Mouse (Mus musculus) kidney, adult 2 months (tissue): ENCODE measurements around the gene Prr3.

Source experiments
- CTCF ChIP-seq: fragments of 200-500 bp; conservative IDR thresholded peaks from 2 replicates; pipeline ENCODE4 v1.5.1; 2011; ENCODE audit warnings: low read depth, mild to moderate bottlenecking, control low read depth, low read length, moderate library complexity, mixed read lengths; ENCODE audit not compliant: insufficient read depth, insufficient read length
- POLR2A ChIP-seq: fragments of 200-500 bp; IDR thresholded peaks from one replicate; pipeline ENCODE4 v1.6.1; 2011; ENCODE audit warnings: low read depth, low read length, control low read depth

- TF ChIP-seq CTCF (peak; percentile 92), POLR2A (no peak)
Observed at GRCm38 (mm10) chr17:35937700-35938348, 42.2 kb downstream of the Prr3 start.
